Mouse (Mus musculus) activated CD4-positive, CD25-positive, alpha-beta regulatory T cell (primary cell): Measurements from ENCODE around the gene Slc27a1. TPM values are rescaled to one million over a fixed set of nuclear protein-coding genes. Genes with fewer than 3 reads are reported as not detected.

Source experiments
- polyA plus RNA-seq, 2 experiments: library from polyadenylated mRNA; unstranded; fragments of 100-300 nt; shearing (Covaris generic); gene quantifications; one replicate each; pipeline ENCODE4 v1.2.1; 2017

Gene Slc27a1
- polyA plus RNA-seq = 1 to 10 TPM; 6.0 to 6.9 TPM

DNA sequence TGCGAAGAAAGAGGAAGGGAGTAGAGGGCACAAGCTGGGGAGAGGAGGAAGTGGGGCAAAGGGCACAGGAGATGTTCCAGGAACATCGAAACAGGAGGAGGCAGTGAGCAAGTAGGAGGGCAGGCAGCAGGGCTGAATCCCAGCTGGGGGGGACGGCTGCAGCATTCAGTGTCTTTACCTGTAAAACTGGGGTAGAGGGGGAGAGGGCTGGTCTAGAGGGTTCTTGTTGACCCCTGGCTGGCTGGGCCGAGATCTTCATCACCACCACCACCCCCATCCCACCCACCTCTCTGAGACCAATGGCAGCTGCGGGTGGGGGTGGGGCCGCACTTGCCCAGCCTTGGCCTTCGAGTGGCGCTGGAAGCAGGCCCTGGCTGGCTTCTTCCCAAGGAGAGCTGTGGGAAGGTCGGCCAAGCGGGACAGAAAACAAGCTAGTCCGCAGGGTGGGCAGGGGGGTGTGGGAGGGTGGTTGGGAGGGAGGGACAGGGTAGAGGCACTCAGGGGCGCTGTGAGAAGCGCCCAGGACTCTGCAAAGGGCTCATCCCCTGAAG lies at the start of gene Slc27a1:
Slc27a1 (plus strand) TSS at position 496 of the 551 bp plus-strand sequence.

DNA sequence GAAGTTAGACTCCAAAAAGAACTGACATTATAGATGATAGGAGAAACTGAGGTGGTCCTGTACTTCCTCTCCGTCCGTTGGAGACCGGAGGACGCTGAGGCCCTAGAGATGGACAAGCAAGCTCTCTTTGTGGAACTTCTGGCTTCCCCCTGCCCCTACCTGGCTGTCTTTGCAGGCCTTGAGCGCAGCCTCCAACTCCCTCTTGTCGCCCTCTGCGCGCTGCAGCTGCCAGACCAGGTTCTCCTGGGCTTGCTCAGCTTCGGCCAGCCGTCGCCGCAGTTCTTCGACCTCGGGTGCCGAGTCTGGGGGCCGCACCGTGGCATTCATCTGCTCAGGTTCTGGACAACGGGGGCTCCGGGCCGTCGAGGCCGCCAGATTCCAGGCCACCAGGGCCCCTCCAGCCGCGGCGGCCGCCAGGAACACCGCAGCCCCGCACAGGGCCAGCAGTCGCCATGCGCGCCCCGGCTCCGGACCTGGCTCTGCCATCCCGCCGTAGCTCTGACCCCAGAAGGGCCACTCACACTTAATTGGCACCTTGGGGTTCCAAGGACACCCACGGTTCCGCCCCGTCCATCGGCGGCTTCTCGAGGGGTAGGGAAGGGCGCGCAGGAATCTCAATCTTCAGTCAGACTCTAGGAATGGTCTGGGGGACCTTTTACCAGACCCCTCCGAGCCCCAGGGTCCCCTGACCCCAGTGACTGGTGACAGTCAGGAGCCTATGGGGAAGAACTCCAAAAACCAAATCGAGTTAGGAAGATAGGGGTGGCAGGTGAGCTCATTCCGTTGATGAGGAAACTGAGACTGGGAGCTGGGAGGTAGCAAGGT lies 43.2 kb upstream of the Slc27a1 start, which contains the start of gene Ccdc194:
Ccdc194 (minus strand) TSS at position 486 of the 825 bp plus-strand sequence.

DNA sequence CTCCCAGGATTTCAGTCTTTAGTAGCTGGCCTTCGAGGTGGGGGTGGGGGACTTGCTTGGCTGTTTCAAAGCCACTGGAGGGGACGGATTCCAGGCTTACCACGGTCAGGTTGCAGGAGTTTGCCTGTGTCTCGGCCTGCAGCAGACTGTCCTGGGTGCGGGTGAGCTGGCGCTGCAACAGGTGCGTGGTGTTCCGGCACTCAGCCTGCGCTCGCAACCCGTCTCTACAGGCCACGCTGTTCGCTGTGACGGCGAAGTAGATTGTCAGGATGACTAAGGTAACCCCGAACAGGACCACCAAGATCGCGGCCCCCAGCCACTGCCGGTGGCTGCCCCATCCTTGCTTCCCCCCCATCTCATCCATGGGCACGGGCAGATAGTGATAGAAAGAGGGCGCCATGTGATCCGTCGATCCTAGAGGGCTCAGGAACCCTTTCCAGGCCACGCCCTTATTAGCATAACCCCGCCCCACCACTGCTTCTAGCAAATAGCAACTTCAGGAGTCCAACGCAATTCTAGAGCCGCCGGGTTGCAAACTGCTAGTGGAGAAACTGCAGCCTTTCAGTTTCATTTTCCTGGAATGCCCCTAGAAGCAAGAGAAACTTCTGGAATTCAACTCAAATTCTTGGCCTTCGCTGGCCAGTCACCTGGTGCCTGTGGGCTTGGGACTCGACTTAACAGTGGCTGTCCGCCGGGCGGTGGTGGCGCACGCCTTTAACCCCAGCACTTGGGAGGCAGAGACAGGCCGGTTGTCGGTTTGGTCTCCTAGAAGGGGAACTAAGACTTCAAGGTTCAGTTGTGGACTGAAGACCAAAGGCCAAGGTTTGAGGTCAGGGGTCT lies 31.4 kb upstream of the Slc27a1 start, which contains the start of gene Bst2:
Bst2 (minus strand) TSS at position 429 of the 840 bp plus-strand sequence.

DNA sequence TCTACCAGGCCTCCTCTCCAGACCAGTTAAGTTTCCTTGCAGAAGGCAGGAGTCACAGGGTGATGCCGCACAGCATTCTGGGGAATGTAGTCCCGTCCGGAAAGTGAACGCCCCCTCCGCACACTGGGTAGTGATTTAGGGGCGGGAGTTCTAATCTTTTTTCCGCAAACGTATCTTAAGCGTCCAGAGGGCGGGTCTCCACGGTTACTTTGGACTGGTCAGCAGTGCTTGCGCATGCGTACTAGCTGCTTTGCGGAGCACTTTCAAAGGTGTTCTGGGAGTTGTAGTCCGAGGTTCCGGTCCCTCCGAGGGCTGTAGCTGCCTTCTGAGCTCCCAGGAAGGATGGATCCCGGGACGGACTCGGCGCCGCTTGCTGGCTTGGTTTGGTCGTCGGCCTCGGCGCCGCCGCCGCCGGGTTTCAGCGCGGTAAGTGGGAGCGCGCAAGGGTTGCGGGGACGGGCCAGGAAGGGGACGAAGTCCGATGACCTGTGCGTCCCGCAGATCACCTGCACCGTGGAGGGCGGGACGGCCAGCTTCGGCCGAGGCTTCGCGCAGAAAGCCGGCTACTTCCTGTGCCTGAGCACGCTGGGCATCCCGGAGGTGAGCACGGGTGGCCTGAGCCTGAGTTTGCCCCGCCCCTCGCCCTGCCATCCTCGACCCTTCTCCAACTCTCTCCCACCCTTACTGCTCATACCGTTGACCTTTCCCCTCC lies 25.9 kb upstream of the Slc27a1 start, which contains the start of gene Mvb12a:
Mvb12a (plus strand) TSS at position 291 of the 712 bp plus-strand sequence.

DNA sequence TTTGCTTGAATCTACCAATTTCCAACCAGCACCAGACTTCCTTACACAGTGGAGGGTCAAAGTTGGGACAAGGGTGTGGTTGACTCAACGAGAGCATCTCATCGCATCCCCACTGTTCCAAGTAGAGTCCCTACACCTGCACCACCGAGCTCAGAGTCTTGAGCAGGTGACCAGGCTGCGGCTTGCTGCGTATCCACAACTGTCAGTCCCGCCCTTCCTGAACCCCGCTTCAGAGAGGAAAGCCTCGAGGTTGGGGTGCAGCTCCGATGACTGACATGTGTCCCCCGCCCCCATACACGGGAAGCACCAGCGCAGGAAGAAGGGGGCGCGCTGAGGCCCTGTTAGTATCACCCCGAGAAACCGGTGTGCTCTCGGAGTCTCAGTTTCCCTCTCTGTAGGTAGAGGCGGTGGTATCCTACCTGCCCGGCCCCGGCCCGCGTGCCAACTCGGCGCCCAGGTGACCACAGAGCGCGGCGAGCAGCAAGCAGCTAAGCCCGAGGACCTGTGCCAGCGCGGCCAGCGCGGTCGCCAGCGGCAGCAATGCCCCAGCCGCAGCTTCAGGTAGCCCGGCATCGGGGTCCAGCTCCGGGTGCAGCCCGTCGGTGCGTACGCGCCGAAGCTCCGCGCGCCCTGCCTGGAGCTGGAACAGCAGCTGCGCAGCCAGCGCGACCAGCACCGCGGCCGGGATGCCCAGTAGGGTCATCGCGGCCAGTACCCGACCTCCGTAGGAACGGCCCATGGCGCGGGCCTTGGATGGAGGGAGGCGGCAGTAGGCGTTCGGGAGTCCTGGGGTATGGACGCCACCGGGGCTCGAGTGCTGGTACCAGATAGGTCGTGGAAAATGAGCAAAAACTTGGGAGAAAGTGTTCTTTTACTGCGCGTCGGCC lies 10.4 kb upstream of the Slc27a1 start, which contains the start of gene Tmem221:
Tmem221 (minus strand) TSS at position 801 of the 887 bp plus-strand sequence.

DNA sequence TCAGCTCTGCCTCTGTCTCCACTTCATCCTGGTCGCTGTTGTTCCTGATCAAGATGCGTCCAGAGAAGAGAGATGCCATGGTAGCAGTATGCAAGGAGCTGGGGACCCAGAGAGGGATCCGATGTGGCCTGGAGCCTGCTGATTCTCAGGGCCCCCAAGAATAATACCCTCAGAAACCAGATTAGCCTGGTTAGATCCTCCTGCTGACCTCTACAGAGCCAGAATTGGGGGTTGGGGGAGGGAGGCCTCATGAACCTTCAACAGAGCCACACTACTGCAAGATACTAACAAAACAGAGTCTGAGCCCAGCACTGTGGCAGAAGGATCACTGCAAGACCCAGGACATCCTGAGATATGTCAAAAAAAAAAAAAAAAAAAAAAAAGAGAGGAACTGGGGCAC lies 2.2 kb upstream of the Slc27a1 start, which contains the start of gene Nxnl1:
Nxnl1 (minus strand) TSS at position 101 of the 400 bp plus-strand sequence.

DNA sequence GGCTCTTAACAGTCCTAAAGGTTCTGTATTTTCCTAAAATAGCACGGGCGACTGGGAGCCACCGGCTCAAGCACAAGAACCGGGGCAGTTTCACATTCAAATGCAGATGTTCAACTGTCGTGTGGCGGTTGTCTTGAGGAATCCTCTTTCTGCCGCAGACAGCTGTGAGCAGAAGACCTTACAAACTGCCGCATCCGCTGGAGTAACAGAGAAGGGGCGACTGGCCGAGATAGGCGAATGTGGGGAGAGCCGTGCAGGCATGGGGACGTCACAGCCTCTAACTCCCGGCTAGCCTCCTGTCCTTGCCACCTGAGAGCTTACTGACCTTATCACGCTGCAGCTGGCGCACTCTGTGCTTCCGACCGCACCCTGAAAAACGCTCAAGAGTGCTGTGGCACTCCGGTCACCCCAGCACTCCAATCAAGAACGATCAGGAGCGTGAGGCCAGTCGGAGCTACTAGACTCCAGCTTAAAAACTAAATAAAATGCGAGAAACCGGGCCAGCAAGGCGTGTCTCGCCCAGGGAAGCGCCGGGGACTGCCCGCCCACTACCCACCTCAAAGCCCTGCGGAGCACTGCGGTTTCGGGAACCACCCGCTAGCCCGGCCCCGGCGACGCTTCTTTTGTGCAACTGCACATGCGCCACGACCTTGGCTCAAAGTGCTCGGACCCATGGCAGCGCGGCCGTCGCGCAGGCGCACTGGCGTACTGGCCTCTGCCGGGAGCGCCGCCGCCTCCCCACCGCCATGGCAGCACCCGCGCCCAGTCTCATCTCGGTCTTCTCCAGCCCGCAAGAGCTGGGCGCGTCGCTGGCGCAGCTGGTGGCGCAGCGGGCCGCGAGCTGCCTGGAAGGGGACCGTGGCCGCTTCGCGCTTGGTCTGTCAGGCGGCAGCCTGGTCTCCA lies 23.0 kb downstream of the Slc27a1 start, which contains the start of gene Pgls:
Pgls (plus strand) TSS at position 706 of the 903 bp plus-strand sequence.

DNA sequence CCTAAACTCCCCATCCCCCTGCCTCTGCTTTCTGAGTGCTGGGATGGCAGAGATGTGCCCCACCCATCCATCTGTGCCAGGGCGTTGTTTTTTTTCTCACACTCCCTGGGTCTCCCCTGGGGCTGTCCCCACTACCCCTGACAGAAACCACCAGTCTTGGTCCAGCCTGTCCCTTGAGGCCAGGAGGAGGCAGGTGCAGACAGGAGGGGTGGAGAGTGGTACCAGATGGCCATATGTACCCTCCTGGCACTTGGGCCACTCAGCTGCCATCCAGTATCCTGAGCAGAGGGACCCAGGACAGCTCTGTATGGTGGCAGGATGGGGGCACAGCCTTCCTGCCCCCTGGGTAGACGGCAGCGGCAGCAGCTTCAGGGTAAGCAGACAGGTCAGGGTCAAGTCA lies 28.8 kb downstream of the Slc27a1 start, which contains the start of gene Fam129c:
Fam129c (plus strand) TSS at position 198 of the 400 bp plus-strand sequence.

DNA sequence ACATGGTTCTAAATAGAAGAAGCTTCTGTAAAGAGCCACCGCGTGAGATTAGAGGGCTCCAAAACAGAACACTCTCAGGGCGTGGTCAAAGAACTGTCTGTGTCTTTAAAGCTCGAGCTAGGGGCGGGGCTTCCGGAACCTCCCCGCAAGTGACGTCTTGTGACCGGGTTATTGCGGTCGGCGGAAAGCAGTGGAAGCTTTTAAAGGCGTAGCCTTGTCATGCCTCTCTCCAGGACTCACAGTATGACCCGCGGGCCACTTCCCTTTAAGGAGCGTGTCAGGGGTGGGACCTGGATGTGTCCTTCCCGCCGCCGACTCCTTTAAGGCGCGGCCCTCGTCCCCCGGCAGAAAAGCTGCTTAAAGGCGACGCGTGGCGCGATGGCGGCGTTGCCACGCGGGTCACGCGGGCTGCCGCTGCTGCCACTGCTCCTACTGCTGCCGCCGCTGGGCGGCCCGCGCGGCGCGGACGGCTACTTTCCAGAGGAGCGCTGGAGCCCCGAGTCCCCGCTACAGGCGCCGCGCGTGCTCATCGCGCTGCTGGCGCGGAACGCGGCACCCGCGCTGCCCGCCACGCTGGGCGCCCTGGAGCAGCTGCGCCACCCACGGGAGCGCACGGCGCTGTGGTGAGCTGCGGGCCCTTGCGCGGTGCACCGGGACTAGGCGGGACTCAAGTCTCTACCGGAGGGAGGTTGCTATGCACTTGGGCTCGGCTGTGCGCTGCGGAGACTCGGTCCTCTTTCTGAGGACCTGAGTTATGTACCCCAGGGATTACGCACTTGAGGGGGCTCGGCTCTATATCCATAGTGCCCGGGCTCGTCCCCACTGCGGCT lies 42.4 kb downstream of the Slc27a1 start, which contains the start of gene Colgalt1:
Colgalt1 (plus strand) TSS at position 177 of the 830 bp plus-strand sequence.

Other genes with a start within 250 kb of the Slc27a1 start
- 100 to 1,000 TPM; 154 to 223 TPM for gene Use1, start 202.0 kb upstream of the Slc27a1 start, polyA plus RNA-seq
- 10 to 100 TPM; 18.3 to 19.4 TPM for gene Ocel1, start 197.6 kb upstream of the Slc27a1 start, polyA plus RNA-seq
- gene Nr2f6, start 186.9 kb upstream of the Slc27a1 start, polyA plus RNA-seq = 10 to 100 TPM in 1 of 2 experiments, 1 to 10 TPM in 1; 3.7 to 10.3 TPM
- under 1 TPM; 0.12 to 0.38 TPM for gene Ushbp1, start 173.1 kb upstream of the Slc27a1 start, polyA plus RNA-seq
- gene Babam1, start 172.0 kb upstream of the Slc27a1 start, polyA plus RNA-seq = 100 to 1,000 TPM; 107 to 109 TPM
- 1 to 10 TPM; 1.8 to 3.7 TPM for gene Ankle1, start 162.9 kb upstream of the Slc27a1 start, polyA plus RNA-seq
- gene Abhd8, start 105.2 kb upstream of the Slc27a1 start, polyA plus RNA-seq = 100 to 1,000 TPM; 107 to 132 TPM
- gene Mrpl34, start 103.9 kb upstream of the Slc27a1 start, polyA plus RNA-seq = 100 to 1,000 TPM in 1 of 2 experiments, 10 to 100 TPM in 1; 70.1 to 100 TPM
- gene Dda1, start 99.7 kb upstream of the Slc27a1 start, polyA plus RNA-seq = 100 to 1,000 TPM; 100 to 120 TPM
- 10 to 100 TPM in 1 of 2 experiments, 1 to 10 TPM in 1; 8.5 to 17.4 TPM for gene Ano8, start 82.9 kb upstream of the Slc27a1 start, polyA plus RNA-seq
- 1 to 10 TPM; 4.2 to 7.7 TPM for gene Gtpbp3, start 80.8 kb upstream of the Slc27a1 start, polyA plus RNA-seq
- gene Plvap, start 57.1 kb upstream of the Slc27a1 start, polyA plus RNA-seq = under 1 TPM in 1 of 2 experiments, not detected in 1; 0.13 TPM
- gene Ccdc194, start 43.2 kb upstream of the Slc27a1 start, polyA plus RNA-seq = under 1 TPM in 1 of 2 experiments, not detected in 1; 0.41 TPM
- 100 to 1,000 TPM; 103 to 118 TPM for gene Bst2, start 31.4 kb upstream of the Slc27a1 start, polyA plus RNA-seq
- 100 to 1,000 TPM; 113 to 137 TPM for gene Mvb12a, start 26.0 kb upstream of the Slc27a1 start, polyA plus RNA-seq
- 1 to 10 TPM; 6.3 to 7.8 TPM for gene Tmem221, start 10.0 kb upstream of the Slc27a1 start, polyA plus RNA-seq
- under 1 TPM; 0.88 to 0.99 TPM for gene Nxnl1, start 2.3 kb upstream of the Slc27a1 start, polyA plus RNA-seq
- gene Pgls, start 23.3 kb downstream of the Slc27a1 start, polyA plus RNA-seq = 100 to 1,000 TPM; 120 to 124 TPM
- 10 to 100 TPM in 1 of 2 experiments, 1 to 10 TPM in 1; 8.8 to 20.0 TPM for gene Fam129c, start 28.8 kb downstream of the Slc27a1 start, polyA plus RNA-seq
- gene Colgalt1, start 42.1 kb downstream of the Slc27a1 start, polyA plus RNA-seq = 10 to 100 TPM; 24.8 to 32.1 TPM
- 1 to 10 TPM; 1.1 to 1.3 TPM for gene Unc13a, start 102.9 kb downstream of the Slc27a1 start, polyA plus RNA-seq
- 100 to 1,000 TPM; 105 to 188 TPM for gene Jak3, start 107.4 kb downstream of the Slc27a1 start, polyA plus RNA-seq
- gene Insl3, start 120.3 kb downstream of the Slc27a1 start, polyA plus RNA-seq = 10 to 100 TPM; 53.6 to 59.0 TPM
- gene B3gnt3, start 132.9 kb downstream of the Slc27a1 start, polyA plus RNA-seq = 1 to 10 TPM; 4.3 to 5.4 TPM
- gene Fcho1, start 156.8 kb downstream of the Slc27a1 start, polyA plus RNA-seq = 100 to 1,000 TPM; 173 to 255 TPM